Mouse (Mus musculus) kidney, adult 11 months (tissue): ENCODE results near the gene Ino80e.
"Not testable (repeated sequence)": the region's sequence is repeated elsewhere in the genome, so short reads cannot be mapped to it uniquely, and the experiment has no call there.

ENCODE experiments used
- DNase-seq: peaks from one replicate; pipeline ENCODE4 v3.0.0; 2022

Ino80e gene

DNA sequence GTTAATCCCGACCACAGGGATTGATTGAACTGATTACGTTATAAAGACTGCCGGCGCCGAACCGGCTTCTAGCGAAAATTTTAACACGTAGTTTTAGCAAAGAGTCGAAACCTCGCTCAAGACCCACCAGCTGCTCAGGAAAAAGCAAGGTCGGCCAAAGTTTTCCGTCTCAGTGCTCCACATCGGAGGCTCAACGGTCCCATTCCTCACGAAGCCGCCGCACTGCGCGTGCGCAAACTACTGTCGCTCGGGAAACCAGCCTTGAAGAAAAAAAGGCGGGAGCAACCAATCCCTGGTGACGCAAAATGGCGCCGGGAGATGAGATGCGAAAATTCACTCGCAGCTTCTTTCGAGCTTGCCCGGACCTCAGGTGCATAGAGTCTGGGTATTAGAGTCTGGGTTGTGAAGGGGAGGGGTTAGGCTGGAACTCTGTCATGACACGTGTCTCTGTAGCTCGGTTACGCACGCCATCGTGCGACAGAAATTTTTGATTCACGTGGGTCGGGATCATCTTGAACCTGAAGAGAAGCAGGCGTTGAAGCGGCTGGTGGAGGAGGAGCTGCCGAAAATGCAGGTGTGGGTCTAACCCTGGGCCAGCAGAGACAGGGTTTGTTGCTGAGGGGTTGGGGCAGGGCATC is at the start of gene Ino80e:
Ino80e (minus strand) TSS at position 231 of the 638 bp plus-strand sequence.
- DNase-seq = peak; percentile 93

DNA sequence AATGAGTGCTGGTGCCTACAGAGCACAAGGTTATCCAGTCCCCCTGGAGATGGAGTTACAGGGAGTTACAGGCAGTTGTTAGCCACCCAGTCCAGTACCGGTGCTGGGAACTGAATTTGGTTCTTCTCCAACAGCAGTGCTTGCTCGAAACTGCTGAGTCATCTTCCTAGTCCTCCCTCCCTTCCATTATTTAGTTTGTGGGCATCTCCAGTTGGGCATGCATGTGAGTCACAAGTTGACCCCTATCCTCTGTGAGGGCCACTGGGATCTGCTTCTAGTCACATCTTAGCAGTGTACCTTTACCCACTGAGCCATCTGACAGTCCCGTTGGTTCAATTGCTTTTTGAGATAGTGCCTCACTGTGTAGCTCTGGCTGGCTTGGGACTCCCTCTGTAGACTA is 43.4 kb upstream of the Ino80e start:
- no peak for DNase-seq

DNA sequence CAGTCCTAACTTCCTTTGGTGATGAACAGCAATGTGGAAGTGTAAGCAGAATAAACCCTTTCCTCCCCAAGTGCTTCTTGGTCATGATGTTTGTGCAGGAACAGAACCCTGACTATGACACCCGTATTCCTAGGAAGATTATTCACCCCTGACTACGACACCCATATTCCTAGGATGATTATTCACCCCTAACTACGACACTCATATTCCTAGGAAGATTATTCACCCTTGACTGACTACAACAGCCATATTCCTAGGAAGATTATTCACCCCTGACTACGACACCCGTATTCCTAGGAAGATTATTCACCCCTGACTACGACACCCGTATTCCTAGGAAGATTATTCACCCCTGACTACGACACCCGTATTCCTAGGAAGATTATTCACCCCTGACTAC is 37.6 kb upstream of the Ino80e start:
- DNase-seq = not testable (repeated sequence)

DNA sequence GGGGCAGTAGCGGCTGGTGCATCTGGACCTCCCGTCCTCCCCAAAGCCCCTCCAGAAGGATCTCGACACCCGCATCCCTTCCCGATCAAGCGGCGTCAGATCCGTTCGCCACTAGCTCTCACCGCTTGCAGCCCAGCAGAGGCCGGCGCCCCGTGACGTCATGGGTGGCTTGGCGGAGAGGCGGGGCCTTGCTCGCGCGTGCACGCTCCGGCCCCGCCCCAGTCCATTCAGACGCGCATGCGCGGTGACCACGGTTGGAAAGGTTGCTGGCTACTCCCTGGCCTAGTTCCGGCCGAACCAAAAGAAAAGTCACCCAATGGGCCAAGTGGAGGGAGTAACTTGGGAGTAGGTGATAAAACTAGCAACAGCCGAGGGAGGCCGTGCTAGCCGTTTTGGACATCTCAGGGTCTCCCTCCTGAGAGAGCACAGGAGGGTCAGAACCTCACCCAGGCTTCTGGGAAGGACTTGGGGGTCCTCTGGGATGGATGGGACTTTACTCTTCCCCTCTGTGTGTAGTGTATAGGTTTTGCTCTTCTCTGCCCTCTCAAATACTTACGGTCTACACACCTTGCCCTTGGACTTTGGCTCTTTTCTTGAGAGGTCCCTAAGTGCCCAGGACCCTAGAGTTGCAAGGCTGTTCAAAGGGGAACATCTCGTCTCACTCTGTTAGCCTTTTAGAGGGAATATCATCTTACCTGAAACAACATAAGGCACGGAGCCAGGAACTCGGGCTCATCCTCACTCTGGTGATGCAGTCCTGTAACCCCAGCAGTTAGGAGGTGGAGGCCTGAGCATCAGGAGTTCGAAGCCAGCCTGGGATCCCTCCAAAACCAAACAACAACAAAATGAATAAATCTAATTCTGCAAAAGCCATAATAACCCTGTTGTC is 36.2 kb upstream of the Ino80e start:
- peak; percentile 90 for DNase-seq

DNA sequence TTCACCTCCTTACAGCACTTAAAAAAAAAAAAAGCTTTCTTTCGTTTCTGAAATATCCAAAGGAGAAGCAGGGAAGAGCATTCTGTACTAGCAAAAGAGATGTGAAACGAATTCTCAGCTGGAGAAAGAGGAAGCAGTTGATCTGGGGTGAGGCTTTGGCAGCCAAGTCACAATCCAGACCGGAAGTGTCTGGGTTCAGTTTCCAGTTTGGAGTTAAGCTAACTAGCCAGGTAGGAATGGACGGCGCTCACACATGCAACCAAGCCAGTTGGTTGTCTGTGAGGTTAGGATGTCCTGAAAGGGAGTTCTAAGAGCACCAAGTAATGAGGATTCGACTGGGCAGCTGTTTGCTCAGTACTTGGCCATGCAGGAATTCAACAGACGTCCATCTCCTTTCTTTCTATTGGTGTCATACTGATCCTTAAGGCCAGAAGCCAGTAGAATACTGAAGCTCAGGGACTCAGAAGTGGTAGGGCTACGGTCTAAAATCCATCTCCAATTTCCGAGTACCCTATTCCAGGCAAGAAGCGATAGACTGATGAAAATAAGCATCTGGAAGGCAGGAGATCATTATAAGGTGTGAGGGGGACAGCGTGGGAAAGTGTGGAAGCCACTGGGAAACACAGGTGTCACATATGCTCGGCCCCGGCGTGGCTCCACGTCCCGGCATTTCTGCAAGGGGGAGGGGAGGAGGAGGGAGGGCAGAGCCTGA is 35.4 kb upstream of the Ino80e start:
- peak; percentile 15 for DNase-seq

DNA sequence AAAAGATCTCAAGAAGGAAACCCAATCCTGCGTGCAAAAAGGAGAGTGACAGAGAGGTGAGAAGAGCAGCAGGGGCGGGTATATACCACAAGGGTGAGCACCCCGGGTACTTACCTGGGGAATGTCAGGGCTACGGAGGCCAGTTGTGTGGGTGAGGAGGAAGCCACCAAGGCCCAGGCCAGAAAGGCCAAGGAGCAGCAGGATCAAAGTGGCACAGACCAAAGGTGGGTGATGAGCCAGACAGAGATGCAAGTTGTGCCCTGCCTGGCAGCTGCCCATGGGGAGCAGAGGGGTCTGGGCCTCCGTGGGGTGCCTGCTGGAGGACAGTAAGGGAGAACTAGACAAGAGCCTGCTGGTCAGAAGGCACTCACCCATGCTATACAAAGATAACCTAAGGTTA is 34.7 kb upstream of the Ino80e start:
- no peak for DNase-seq

DNA sequence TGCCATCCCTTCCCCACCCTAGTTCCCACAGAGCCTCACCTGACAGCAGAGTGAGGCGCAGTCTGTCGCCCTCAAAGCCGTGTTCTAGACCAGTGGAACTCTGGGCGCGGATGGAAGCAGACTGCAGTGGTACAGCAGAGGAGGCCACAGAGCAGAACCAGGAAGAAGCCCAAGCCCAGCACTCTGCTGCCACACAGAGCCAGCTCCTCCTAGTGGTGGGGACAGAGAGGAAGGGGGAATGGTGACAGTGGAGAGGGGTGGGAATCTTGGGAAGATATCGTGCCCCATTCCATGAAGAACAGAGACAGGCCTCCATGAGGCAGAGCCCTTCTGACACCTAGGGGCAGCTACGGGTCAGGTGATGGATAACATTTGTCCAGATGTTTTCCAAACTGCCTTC is 26.7 kb upstream of the Ino80e start:
- no peak for DNase-seq

DNA sequence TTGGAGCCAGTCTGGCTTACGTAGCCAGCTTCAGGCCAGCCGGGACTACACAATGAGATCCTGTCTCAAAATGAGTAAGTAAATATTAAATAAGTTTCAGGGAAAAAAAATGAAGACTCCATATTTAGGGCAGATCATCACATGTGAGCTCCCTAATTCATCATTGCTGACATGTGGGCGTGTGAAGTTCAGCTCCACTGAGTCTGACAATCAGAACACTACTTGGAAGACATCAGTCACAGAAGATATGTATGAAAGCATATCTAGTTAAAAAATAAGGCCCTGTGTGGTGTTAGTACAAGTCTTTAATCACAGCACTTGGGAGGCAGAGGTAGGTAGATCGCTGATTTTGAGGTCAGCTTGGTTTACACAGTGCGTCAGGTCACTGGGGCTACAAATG is 25.1 kb upstream of the Ino80e start:
- no peak for DNase-seq

DNA sequence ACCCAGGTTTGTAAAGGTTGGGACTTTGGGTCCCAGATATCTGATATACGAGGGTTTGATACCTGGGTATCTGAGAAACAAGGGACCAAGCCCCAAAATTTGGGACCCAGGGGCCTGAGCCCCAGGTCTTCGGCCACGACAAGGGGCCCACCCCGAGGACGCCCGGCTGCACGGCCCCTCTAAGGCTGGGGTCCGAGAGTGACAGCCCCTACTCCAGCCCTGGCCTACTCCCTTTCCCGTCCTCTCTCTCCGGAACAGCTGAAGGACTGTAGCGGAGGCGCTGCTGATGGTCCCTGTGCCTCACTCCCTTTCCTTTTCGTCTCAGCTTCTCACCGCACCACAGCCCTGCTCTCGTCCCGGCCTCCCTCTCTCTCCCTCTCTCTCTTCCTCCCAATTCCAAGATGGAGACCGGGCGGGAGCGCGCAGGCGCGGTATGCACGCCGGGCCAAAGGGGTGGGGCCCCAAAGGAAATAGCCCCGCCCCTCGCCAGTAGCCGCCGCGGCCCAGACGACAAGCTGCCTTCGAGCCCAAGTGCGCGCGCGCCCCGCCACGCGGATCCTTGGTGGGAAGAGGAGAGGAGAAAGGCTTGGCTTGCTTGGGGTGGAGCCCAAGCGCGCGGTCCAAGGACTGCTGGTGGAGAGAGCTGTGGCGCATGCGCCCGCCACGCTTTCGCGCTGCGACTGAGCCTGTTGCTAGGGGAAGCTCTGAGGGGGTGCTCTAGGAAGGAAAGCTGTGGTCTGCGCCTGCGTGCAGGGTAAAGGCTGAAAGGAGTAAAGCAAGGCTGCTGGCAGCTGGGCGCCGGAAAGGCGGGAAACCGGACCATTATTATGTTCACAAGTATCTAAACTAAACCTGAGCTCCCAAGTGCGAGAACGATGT is 22.3 kb upstream of the Ino80e start, which contains the start of gene Taok2:
Taok2 (minus strand) TSS at position 418 of the 879 bp plus-strand sequence.
- peak; percentile 99 for DNase-seq

DNA sequence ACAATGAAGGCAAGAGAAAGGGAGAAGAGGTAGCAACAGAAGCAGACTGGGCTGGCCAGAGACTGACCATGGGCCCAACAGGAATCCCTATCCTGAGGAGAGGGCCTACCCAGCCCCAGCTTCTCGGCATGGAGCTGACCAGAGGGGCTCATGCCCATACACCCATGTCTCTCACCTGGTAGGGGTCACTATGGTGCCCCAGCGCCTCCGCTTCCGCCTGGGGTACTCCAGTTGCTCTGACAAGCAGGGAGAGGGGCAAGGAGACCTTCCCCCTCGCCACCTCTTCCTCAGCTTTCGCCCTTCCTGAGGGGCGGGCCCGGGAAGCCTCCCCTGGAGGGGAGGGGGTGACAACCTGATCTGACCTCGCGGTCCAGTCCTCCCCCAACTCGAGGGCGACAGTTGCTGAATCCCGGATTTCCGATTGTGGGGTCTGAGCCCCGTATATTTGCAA is 21.6 kb upstream of the Ino80e start:
- no peak for DNase-seq

DNA sequence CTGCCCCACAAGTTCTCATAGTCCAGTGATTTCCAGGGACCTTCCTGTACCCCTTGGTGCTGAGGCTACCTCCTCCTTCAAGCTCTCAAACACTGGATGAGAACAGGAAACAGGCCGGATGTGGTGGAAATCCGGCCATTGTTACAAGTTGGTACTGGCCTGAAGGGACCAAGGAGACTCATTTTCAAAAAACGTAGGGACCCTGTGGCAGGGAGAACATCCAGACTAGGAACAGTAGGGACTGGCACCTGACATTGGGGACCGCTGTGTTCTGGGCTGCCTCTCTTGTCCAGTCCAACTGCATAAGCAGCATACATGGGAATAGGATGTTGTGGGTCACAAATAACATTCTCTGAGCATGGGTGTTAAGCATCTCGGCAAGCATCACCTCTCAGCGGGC is 18.9 kb upstream of the Ino80e start:
- peak; percentile 67 for DNase-seq

DNA sequence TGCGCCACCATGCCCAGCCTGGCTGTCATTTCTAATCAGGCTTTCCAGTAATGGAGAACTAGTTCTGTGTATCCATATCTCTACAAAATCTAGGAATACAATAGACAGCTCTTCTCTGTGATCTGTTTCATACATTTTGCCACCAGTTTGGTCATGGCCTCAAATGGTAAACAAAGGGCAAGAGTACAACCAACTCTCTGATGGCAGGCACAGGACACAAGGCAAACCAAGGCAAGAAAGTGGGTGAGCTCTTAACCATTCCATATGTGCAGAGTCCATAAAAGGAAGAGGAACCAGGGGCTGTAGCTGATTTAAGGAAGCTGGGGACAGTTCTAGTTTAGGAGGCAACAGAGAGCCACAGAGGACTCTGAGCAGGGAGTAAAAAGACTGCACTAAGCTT is 15.1 kb upstream of the Ino80e start:
- no peak for DNase-seq

DNA sequence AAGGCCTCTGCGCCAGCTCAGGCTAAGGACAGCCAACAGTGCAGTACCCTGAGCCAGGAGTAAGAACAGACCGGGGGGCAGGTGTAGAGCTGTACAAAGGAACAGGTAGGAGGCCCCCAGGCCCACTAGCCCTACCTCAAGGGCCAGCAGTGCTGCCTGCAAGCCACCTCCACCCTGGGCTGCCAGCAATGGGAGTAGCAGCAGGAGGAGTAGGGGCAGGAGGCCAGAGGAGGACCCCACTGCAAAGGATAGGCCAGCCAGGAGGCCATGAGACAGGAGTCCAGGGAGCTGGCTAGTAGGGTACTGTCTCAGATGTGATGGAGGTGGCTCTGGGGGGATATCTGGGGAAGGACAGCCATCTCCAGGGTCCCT is 8.3 kb upstream of the Ino80e start:
- no peak for DNase-seq

DNA sequence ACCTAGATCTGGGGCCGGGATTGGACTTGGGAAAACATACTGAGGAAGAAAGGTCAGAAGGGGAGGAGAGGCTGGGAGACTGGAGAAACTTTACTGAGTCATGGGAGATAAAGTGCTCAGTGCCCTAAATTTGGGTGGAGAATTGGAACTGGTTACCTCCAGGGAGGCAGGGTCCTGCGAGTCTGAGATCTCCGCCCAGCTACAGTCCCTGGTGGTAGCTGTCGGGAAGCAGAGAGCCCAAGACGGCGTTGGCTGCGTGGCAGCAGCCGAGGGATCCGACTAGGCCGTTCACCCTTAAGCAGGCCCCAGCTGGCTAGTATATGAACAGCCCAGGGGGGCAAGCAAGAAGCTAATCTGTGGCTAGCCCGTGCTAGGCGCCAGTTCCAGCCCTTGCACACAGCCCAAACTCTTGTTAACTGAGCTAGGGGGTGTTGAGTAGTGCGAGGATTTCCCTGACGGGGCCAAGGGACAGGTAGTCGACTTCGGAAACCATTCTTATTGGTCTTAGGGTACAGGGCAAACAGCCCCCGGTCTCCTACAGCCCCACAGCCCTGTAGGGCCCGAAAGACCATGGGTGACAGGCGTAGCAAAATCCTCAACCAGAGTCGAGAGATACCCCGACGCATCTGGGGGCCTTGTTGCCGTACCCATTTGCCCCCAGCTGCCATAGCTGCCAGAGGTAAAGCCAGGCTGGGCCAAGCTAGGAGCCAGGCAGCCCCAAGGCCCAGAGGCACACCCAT is 7.8 kb upstream of the Ino80e start:
- no peak for DNase-seq

DNA sequence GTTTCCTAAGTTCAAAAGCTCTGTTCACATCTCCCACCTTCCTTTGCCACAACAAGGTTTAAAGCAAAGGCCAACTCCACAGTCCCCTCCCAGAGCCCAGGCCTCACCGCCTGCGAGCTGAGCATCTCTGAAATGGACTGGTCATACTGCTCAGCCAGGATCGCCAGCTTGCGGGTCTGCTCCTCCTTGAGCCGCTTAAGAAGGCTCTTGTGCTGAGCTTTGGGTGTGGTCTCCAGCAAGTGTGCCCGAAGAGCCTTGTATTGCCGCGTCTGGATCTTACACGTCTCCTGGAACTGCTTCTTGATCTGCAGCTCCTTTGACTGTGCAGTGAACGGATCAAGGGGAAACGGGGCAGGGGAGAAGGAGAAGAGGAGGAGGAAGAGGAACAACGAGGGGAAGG is 5.8 kb upstream of the Ino80e start:
- no peak for DNase-seq

DNA sequence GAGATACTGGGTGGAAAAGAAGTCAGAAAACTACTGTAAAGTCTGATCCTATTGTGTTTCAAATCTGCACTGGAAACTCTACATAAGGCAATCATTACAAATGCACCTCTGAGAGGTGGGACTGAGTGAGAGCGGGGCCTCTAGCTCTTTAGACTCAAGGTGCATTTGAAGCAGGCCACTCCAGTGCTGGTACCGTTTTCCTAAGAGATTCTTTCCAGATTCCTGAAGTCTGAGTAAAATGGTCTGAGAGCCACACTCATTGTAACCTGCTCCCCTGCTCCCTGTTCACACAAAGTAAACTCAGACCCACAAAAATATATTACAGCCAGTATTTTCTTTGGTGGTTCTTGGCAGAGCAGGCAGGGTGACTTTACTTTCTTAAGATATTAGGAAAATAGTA is 5.4 kb upstream of the Ino80e start:
- DNase-seq = no peak

DNA sequence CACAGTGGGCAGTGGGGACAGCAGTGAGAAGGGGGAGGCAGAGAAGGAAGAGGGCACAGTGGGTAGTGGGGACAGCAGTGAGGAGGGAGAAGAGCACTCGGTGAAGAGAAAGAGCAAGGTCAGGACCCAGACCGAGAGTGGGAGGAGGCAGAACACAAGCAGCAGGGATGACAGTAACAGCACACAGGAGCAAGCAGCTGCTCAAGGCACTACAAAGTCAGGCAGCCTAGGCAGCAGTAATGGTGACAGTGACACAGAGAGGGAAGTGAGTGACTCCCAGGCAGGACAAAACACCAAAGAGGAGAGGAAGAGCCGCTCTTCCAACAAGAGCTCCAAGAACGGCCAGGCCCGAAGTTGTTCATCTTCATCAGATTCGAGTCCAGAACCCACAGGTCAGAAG is 1.6 kb upstream of the Ino80e start:
- no peak for DNase-seq

DNA sequence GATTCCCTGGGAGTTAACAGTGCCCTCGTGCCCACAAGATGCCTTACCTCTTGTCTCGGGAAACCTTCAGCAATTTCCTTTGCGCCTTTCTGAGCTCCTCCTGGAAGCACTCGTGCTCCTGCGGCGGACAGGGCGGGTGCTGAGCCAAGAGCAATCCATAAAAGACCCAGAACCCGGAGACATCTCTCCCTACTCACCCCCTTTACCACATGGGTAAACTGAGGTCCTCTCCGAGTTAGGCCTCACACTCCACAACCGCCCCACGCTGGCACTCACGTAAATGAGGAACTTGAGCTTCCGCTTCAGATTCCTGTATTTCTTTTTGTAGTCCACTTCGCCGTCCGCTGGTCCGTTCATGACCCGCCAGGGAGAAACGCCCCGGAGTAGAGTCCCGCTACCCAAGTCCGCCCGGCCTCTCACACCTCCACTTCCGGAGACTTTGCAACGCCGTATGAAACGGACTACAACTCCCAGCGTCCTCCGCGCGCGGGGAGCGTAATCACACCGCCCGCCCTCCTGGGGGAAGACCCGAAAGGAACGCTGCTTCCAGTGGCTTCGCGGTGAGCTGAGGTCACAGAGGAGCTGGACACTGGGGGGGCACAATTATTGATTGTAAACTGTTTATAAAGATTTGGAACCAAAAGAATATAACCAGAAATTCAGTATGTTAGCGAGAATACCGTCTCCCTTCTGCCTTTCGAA is 597 bp downstream of the Ino80e start, which contains the start of gene Hirip3:
Hirip3 (plus strand) TSS at position 544 of the 702 bp plus-strand sequence.
- peak; percentile 94 for DNase-seq

DNA sequence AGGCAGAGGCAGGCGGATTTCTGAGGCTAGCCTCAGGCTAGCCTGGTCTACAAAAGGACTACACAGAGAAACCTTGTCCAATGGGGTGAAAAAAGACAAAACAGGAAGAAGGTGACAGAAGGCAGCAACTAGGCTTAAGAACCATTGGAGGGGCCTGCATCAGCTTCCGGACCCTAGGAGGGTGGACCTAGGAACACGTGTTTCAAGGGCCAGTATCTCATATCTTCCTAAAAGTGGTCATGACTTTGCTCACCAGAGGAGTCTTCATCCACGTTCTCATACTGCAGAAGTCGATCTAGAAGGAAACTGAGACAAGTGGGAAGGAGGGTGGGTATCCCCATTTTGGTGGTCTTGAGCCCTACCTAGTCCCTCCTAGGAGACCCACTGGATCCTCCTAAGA is 1.2 kb downstream of the Ino80e start:
- DNase-seq = no peak

DNA sequence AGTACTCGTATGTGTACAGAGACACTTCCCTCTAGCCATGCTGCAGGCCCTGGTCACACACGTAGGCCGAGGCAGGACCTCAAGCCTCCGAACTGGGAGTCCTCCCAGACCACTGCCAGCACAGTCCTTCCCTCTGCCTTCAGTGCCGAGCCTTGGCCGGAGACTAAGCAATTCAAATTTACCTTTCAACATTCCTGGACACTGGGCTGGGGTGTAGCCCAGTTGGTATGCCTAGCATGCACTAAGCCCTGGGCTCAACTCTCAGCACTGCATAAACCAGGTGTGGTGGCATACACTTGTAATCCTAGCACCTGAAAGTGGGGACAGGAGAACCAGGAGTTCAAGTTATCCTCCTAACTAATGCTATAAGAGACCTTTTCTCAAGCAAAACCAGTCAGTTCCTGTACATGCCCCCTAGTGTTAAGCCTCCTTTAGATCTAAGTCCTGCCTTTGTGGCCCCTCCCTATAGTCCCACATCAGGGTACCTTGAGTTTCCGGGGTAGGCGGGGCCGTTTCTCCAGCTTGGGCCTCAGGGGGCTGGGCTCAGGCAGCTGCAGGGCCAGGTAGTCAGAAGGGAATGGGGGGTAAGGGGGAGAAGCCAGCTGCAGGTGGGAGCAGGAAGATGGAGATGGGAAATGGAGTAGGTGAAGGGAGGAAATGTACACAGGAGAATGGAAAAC is 5.3 kb downstream of the Ino80e start:
- no peak for DNase-seq

DNA sequence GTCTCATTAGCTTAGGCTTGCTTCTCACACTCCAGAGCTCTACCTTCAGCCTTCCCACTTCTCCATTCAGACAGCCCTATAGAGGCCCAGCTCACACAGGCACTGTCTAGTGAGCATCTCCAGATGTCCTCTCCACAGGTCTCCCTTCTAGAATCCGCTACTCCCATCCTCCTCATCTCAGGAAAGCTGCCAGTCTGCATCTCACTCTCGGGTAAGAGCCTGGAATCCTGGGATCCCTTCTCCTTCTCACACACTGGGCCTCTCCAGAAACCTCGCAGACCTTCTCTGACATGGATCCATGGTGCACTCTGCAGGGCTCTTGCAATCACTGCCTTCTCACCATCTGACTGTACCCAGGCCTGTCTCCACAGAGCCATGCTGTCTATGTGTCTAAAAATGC is 6.5 kb downstream of the Ino80e start:
- DNase-seq = no peak
